Mouse (Mus musculus) hindbrain, postnatal 0 days (tissue): ENCODE measurements at regions not wholly inside any gene's neighbourhood (a gene's known extent, or its start where the extent isn't known, plus 50 kb on each side); places are given as distances from the start of the nearest gene placed in this dataset.
"Not testable (repeated sequence)": the region's sequence is repeated elsewhere in the genome, so short reads cannot be mapped to it uniquely, and the experiment has no call there.

Experiments
- ATAC-seq: fragments of 200-750 bp; cut with Nextera tagmentation; 2 replicates; pipeline ENCODE4 v1.8.0; 2017; ENCODE audit warnings: mild to moderate bottlenecking, moderate TSS enrichment, moderate library complexity
- DNase-seq: peaks from one replicate; pipeline ENCODE4 v3.0.0-alpha.2; 2015; ENCODE audit warnings: low spot score
- H3K27ac ChIP-seq: fragments of 300-500 bp; sonication (generic); 2 replicates; pipeline ENCODE4 v1.5.1; 2014; ENCODE audit warnings: mild to moderate bottlenecking
- H3K27me3 ChIP-seq: fragments of 300-500 bp; sonication (generic); 2 replicates; pipeline ENCODE4 v1.6.1; 2014; ENCODE audit warnings: low read length, mixed read lengths; ENCODE audit not compliant: insufficient read depth
- H3K36me3 ChIP-seq: fragments of 300-500 bp; sonication (generic); 2 replicates; pipeline ENCODE4 v1.6.1; 2014; ENCODE audit warnings: low read length, mixed read lengths; ENCODE audit not compliant: insufficient read depth
- H3K4me1 ChIP-seq: fragments of 300-500 bp; sonication (generic); 2 replicates; pipeline ENCODE4 v1.6.1; 2014; ENCODE audit warnings: antibody characterized with exemption, low read length, mixed read lengths; ENCODE audit not compliant: insufficient read depth
- H3K4me2 ChIP-seq: fragments of 300-500 bp; sonication (generic); 2 replicates; pipeline ENCODE4 v1.6.1; 2014; ENCODE audit warnings: low read depth, mild to moderate bottlenecking, low read length, moderate library complexity, mixed read lengths
- H3K4me3 ChIP-seq: fragments of 300-500 bp; sonication (generic); 2 replicates; pipeline ENCODE4 v1.5.1; 2014; ENCODE audit warnings: low read length
- H3K9ac ChIP-seq: fragments of 300-500 bp; sonication (generic); replicated peaks from 2 replicates; pipeline ENCODE4 v1.6.1; 2014; ENCODE audit warnings: mild to moderate bottlenecking, low read length, moderate library complexity, mixed read lengths
- H3K9me3 ChIP-seq: fragments of 300-500 bp; sonication (generic); 2 replicates; pipeline ENCODE4 v1.6.1; 2016; ENCODE audit warnings: low read length, mixed read lengths
- CTCF ChIP-seq: IDR thresholded peaks from 2 replicates; pipeline ENCODE4 v1.5.1; 2016; ENCODE audit warnings: antibody characterized with exemption, control low read depth, low read depth
- WGBS: fragments of 180-500 bp; shearing (Covaris S2); extraction: QIAGEN DNeasy Blood & Tissue Kit; methylation state at CpG from one replicate; pipeline ENCODE4 v1.1.7; 2014; 5-methylcytosine and 5-hydroxymethylcytosine counted together

DNA sequence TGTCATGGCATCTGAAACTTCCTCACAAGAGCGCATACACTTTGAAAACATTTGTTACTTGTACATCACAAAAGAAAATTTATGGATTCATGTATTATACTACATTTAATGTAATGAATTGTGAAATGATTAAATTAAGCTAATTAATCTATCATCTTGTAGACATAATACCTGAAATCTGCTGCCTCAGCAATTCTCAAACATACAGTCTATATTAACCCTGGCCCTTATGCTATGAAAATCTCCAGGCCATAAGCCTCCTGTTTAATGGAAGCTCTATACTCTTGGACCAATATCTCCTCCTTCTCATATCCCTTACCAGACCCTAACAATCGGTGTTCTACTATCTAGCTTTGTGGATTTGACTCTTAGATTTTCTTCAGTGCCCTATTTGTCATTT, 455.8 kb upstream of the Fam160b2 start:
- no peak for DNase-seq
- no peak overlapping the region for H3K9ac ChIP-seq
- H3K4me1 ChIP-seq = no peaks in the 10 kb centered on the region
- TF ChIP-seq CTCF = no peak
- no peak for ATAC-seq
- H3K9me3 ChIP-seq = no peaks in the 10 kb centered on the region
- H3K4me3 ChIP-seq = no peak overlapping the region
- H3K36me3 ChIP-seq = no peaks in the 10 kb centered on the region
- H3K27me3 ChIP-seq = no peaks in the 10 kb centered on the region
- no peak overlapping the region for H3K4me2 ChIP-seq
- WGBS = 92% methylated on average over 2 of the region's 2 CpGs
- no peak overlapping the region for H3K27ac ChIP-seq

DNA sequence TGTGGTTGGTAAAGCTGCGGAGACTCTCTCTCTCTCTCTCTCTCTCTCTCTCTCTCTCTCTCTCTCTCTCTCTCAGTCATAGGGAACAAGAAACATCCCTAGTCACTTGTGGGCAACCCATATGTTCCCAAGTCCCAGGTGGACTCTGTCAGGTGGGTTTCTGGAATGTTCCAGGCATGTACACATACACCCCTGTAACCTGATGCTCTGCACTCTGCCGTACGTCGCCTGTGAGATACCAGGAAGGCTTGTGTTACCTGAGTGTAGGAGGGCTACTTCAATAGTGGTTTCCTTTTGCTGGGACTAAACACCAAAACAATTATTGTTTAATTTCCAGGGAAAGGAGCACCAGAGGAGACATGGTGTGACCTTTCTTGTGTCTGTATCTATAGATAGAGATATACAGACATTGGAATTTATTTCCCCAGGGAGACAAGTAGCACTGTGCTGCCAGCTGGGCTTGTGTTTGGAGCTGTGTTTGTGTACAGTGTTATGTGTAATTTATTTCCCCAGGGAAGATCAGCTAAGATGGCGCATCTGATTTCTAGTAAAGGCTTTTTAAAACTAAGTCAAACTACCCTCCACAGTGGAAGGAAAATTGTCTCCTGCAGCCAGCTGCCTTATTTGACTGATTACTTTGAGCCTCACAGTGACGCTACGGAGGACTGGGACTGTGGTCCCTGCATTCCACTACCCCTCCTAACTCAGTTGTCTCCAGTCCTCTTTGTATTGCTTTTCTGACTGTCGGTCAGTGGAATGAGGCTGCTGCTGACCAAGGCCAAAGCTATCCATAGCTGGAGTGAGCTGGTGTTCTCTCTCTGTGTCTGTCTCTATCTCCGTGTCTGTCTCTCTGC, 454.4 kb upstream of the Fam160b2 start:
- H3K9ac ChIP-seq = no peak overlapping the region

DNA sequence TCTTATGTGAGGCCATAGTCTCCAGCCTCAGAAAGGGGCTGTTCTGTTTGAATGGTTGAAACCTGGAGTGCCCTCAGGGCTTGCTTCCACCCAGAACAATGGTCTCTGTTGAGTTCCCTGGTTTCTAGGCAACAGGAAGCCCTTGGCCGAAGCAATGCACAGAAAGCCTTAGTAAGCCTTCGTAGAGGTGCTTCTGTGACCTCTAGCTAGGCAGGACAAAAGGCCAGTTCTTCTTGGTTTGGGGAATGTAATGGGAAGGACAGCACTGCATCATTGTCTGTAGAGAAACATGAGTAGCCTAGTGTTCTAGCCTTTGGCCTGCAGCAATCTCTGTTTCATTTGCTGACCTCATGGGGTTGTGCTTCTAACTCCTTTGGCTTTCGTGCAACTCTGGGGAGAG, 447.5 kb upstream of the Fam160b2 start:
- TF ChIP-seq CTCF = no peak
- Histone ChIP-seq H3K27ac (no peak overlapping the region), H3K4me2 (no peak overlapping the region), H3K4me1 (no peaks in the 10 kb centered on the region), H3K9me3 (no peaks in the 10 kb centered on the region), H3K4me3 (no peak overlapping the region), H3K36me3 (no peaks in the 10 kb centered on the region), H3K27me3 (no peaks in the 10 kb centered on the region), H3K9ac (no peak overlapping the region)
- WGBS = 16% methylated on average over 3 of the region's 3 CpGs
- DNase-seq (no peak), ATAC-seq (peak; percentile 53; the same call in 1 of the 2 replicates)

More for the DNA sequence above, 454.4 kb upstream of the Fam160b2 start:
- Histone ChIP-seq H3K4me2 (no peak overlapping the region), H3K4me1 (no peaks in the 10 kb centered on the region), H3K4me3 (no peak overlapping the region), H3K36me3 (no peaks in the 10 kb centered on the region), H3K27ac (no peak overlapping the region), H3K27me3 (no peaks in the 10 kb centered on the region), H3K9me3 (no peaks in the 10 kb centered on the region)
- DNase-seq (peak; percentile 10), ATAC-seq (no peak)
- no peak for TF ChIP-seq CTCF
- 70% methylated on average over 9 of the region's 9 CpGs for WGBS

DNA sequence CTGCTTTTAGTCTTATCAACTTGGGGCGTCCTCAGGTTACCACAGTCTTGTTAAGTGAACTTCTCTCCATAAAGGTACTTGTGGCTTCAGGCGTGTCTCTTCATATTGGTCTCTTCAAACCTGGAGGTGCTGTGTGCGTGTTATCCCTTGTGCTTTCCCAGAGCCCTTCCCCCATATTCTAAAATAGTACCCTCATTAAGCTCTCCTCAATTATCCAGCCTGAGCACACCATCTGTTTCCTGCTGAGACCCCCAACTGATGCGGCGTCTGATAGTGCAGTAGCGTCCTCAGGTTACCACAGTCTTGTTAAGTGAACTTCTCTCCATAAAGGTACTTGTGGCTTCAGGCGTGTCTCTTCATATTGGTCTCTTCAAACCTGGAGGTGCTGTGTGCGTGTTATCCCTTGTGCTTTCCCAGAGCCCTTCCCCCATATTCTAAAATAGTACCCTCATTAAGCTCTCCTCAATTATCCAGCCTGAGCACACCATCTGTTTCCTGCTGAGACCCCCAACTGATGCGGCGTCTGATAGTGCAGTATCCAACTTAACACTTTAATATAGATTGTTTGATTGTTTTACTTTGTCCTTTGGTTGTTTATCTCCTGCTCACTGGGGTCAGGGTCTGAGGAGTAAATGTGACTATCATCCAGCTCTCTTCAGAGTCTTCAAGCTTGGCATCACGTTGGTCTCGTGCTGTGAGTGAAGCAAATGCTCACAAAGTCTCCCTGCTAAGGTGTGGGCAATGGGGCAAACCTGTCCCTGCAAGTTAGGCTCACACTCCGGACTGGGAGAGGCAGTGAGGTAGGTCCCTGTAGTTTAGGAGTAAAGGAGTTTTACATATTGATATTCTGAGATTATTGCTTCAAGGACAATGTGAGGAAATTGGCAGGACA, 444.5 kb upstream of the Fam160b2 start:
- not testable (repeated sequence) for DNase-seq, ATAC-seq, H3K9ac ChIP-seq, H3K4me3 ChIP-seq, H3K4me2 ChIP-seq, H3K36me3 ChIP-seq, H3K9me3 ChIP-seq, H3K27me3 ChIP-seq, H3K4me1 ChIP-seq, H3K27ac ChIP-seq
- 50% methylated on average over 11 of the region's 13 CpGs for WGBS

DNA sequence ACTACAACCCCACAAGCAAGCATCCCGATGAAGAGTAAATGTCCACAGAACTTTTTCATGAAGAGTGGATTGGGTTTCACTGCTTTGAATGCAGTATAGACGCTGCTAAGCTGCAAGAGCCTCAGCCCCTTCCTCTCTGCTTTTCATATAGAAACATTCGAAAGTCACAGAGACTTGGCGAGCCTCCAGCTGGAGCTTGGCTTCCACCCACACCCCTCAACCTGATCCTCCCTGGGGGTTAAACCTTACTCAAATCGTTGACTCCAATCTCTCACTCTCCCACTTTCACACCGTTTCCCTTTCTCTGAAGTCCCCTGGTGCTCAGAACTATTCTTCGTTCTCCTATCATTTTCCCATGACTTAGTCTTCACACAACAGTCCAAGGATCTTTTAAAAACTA, 437.0 kb upstream of the Fam160b2 start:
- WGBS = 59% methylated on average over 7 of the region's 7 CpGs
- ATAC-seq = no peak
- no peak for TF ChIP-seq CTCF

GRCm38 (mm10) chr14:71033586-71033985, 434.0 kb upstream of the Fam160b2 start:
- Histone ChIP-seq H3K9ac (no peak overlapping the region), H3K27ac (no peak overlapping the region), H3K27me3 (no peaks in the 10 kb centered on the region), H3K4me3 (no peak overlapping the region), H3K36me3 (no peaks in the 10 kb centered on the region), H3K4me2 (no peak overlapping the region), H3K4me1 (no peaks in the 10 kb centered on the region), H3K9me3 (no peaks in the 10 kb centered on the region)
- ATAC-seq (no peak), DNase-seq (no peak)
- no peak for TF ChIP-seq CTCF
- WGBS = 49% methylated on average over 2 of the region's 2 CpGs

More for the DNA sequence above, 437.0 kb upstream of the Fam160b2 start:
- Histone ChIP-seq H3K9me3 (no peaks in the 10 kb centered on the region), H3K4me2 (no peak overlapping the region), H3K4me1 (no peaks in the 10 kb centered on the region), H3K4me3 (no peak overlapping the region), H3K27ac (no peak overlapping the region), H3K9ac (no peak overlapping the region), H3K36me3 (no peaks in the 10 kb centered on the region), H3K27me3 (no peaks in the 10 kb centered on the region)
- DNase-seq = no peak
